8 mouse cellular contexts compared by ENCODE assay signal in genomic region chr2:91975581-91976541, GRCm38 (mm10). TPM values are rescaled to one million over a fixed set of nuclear protein-coding genes. Genes with fewer than 3 reads are reported as not detected.
DNase-seq lines count a peak whose midpoint lies in the region; ATAC-seq and TF ChIP-seq lines count a peak whose summit lies in the region.

Gene Dgkz (minus strand): TSS chr2:91975864.

- peaks cover 38% of the 10 kb centered on the region for H3K4me1 ChIP-seq in lung, embryonic 16.5 days (replicated peaks; ENCODE audit: control insufficient read depth, insufficient read depth, low read length)
- H3K4me1 ChIP-seq in intestine, embryonic 16.5 days (ENCODE audit: control insufficient read depth, insufficient read depth, low read length) = peaks cover 33% of the 10 kb centered on the region
- peaks cover 74% of the 10 kb centered on the region for H3K4me1 ChIP-seq in midbrain, embryonic 10.5 days

- H3K27ac ChIP-seq in lung, embryonic 16.5 days (ENCODE audit: low read length) = no peak within 1 kb of the TSS
- H3K27ac ChIP-seq in intestine, embryonic 16.5 days (ENCODE audit: low read length) = no peak within 1 kb of the TSS
- H3K27ac ChIP-seq in midbrain, embryonic 10.5 days (replicated peaks) = peak within 1 kb of the TSS; percentile 50; the same call in 1 of the 2 replicates

- H3K4me2 ChIP-seq in lung, embryonic 16.5 days (ENCODE audit: low read depth, low read length) = peak within 1 kb of the TSS; percentile 61
- peak within 1 kb of the TSS; percentile 82 for H3K4me2 ChIP-seq in intestine, embryonic 16.5 days (ENCODE audit: low read depth, low read length)

- peak within 1 kb of the TSS; percentile 42 for H3K4me3 ChIP-seq in lung, embryonic 16.5 days (ENCODE audit: low read length)
- H3K4me3 ChIP-seq in intestine, embryonic 16.5 days (ENCODE audit: low read length) = peak within 1 kb of the TSS; percentile 51
- peak within 1 kb of the TSS; percentile 55 for H3K4me3 ChIP-seq in midbrain, embryonic 10.5 days

- WGBS in lung, embryonic 16.5 days = under 1% methylated on average over 78 of the region's 79 CpGs
- 2% methylated on average over 79 of the region's 79 CpGs for WGBS in intestine, embryonic 16.5 days
- under 1% methylated on average over 79 of the region's 79 CpGs for WGBS in midbrain, embryonic 10.5 days

- TF ChIP-seq CTCF in brain, embryonic 14.5 days (IDR thresholded peaks at IDR 0.05; ENCODE audit: borderline replicate concordance, extremely low read depth, insufficient read depth, insufficient read length) = no peak

- peaks cover 32% of the 10 kb centered on the region for H3K27me3 ChIP-seq in lung, embryonic 16.5 days (ENCODE audit: control insufficient read depth, insufficient read depth, low read depth, low read length)
- peaks cover 29% of the 10 kb centered on the region for H3K27me3 ChIP-seq in intestine, embryonic 16.5 days (replicated peaks; ENCODE audit: control insufficient read depth, insufficient read depth, low read length)
- H3K27me3 ChIP-seq in midbrain, embryonic 10.5 days (ENCODE audit: low read depth, poor library complexity, severe bottlenecking) = peaks cover 92% of the 10 kb centered on the region

- DNase-seq in lung, postnatal 4 days = no peak
- no peak for DNase-seq in brain, embryonic 14.5 days (ENCODE audit: low read depth)
- no peak for DNase-seq in gastrocnemius, postnatal 4 days (ENCODE audit: low spot score in 2 of 2)
- peak; percentile 51 for DNase-seq in midbrain, embryonic 10.5 days (ENCODE audit: low spot score)
- DNase-seq in thymus, postnatal 4 days = peak; percentile 77
- no peak for DNase-seq in spleen, postnatal 10 days (ENCODE audit: low spot score in 2 of 2)

- peak within 1 kb of the TSS; percentile 53 for H3K9ac ChIP-seq in lung, embryonic 16.5 days (ENCODE audit: low read length)
- peak within 1 kb of the TSS; percentile 63 for H3K9ac ChIP-seq in intestine, embryonic 16.5 days (ENCODE audit: low read depth, low read length)

- H3K9me3 ChIP-seq in lung, embryonic 16.5 days (ENCODE audit: control insufficient read depth, low read length) = no peaks in the 10 kb centered on the region
- H3K9me3 ChIP-seq in intestine, embryonic 16.5 days (ENCODE audit: control insufficient read depth, low read length) = no peaks in the 10 kb centered on the region
- H3K9me3 ChIP-seq in midbrain, embryonic 10.5 days (replicated peaks) = no peaks in the 10 kb centered on the region

- no peak for ATAC-seq in lung, embryonic 16.5 days (ENCODE audit: low read depth)
- ATAC-seq in intestine, embryonic 16.5 days = 0 out of 2 replicates have a peak, but pooled peaks have one; percentile 2

- H3K36me3 ChIP-seq in lung, embryonic 16.5 days (ENCODE audit: control insufficient read depth, insufficient read depth, low read length) = no peaks in the 10 kb centered on the region
- no peaks in the 10 kb centered on the region for H3K36me3 ChIP-seq in intestine, embryonic 16.5 days (ENCODE audit: control insufficient read depth, insufficient read depth, low read length)
- no peaks in the 10 kb centered on the region for H3K36me3 ChIP-seq in midbrain, embryonic 10.5 days

- no peak for TF ChIP-seq POLR2A in brain, embryonic 14.5 days (IDR thresholded peaks at IDR 0.05; ENCODE audit: borderline replicate concordance, extremely low read depth, insufficient read depth, insufficient read length, poor library complexity, severe bottlenecking)

RNA-seq across cellular contexts. Expression of gene Dgkz, which starts in this region (rescaled TPM):
- polyA plus RNA-seq in lung, embryonic 16.5 days (2015; fragmentation: Nextera tagmentation; extraction: Ambion mirVana) = 55.9 and 59.7 TPM in 2 replicates
- 89.7 and 102 TPM in 2 replicates for polyA plus RNA-seq in brain, embryonic 14.5 days (2012; rRNA removed)
- 100 to 1,000 TPM in 1 of 2 experiments, 10 to 100 TPM in 1; 96.0 to 121 TPM for total RNA-seq in gastrocnemius, postnatal 4 days (2021)
- polyA plus RNA-seq in intestine, embryonic 16.5 days (2015; fragmentation: Nextera tagmentation; extraction: Ambion mirVana) = 46.4 and 66.7 TPM in 2 replicates
- polyA plus RNA-seq in midbrain, embryonic 10.5 days (2016; fragmentation: Nextera tagmentation; extraction: Ambion mirVana) = 28.3 and 35.0 TPM in 2 replicates

Comparison
In these comparisons a context has a peak if more than half of its experiments do, and no peak if none do; other contexts are left out.
1. DNase-seq: peak in midbrain, embryonic 10.5 days (single experiment) and thymus, postnatal 4 days (single experiment); none in lung, postnatal 4 days (0 of 2), brain, embryonic 14.5 days (single experiment), gastrocnemius, postnatal 4 days (0 of 2) and spleen, postnatal 10 days (0 of 2).
2. Peak in every context shown above with its lines, with median percentiles within 50 percentile points of each other: H3K4me3 ChIP-seq.